Mouse (Mus musculus): ENCODE measurements around the gene AC153137.1. TPM values are rescaled to one million over a fixed set of nuclear protein-coding genes. Genes with fewer than 3 reads are reported as not detected.
"Not testable (repeated sequence)": the region's sequence is repeated elsewhere in the genome, so short reads cannot be mapped to it uniquely, and the experiment has no call there.

The AC153137.1 gene
- not detected for total RNA-seq (2021)
- long read RNA-seq, experiment 1 = 0 reads
- long read RNA-seq, experiment 2 = 0 reads

GRCm38 (mm10) chr1:30977868-30978267 lies at the start of gene AC153137.1:
Gene AC153137.1, minus strand, starts transcription at chr1:30977968.
- DNase-seq = not testable (repeated sequence)

- no peak for DNase-seq
These were observed 45.4 kb upstream of the AC153137.1 start for GRCm38 (mm10) chr1:31023173-31023572.

- peak; percentile 86 to 89 for DNase-seq
These were observed 41.5 kb upstream of the AC153137.1 start for GRCm38 (mm10) chr1:31019283-31019682.

- no peak for DNase-seq
These were observed 39.6 kb upstream of the AC153137.1 start for GRCm38 (mm10) chr1:31017377-31017776.

GRCm38 (mm10) chr1:31016068-31016467 lies 38.3 kb upstream of the AC153137.1 start:
- DNase-seq = no peak

GRCm38 (mm10) chr1:31015261-31015660 lies 37.5 kb upstream of the AC153137.1 start:
- DNase-seq = no peak

- not testable (repeated sequence) for DNase-seq
These were observed 529 bp downstream of the AC153137.1 start for GRCm38 (mm10) chr1:30977239-30977638.

GRCm38 (mm10) chr1:30951795-30952194 lies 26.0 kb downstream of the AC153137.1 start:
- no peak for DNase-seq

- DNase-seq = peak in 1 of 2 experiments; percentile 23
These were observed 27.3 kb downstream of the AC153137.1 start for GRCm38 (mm10) chr1:30950456-30950835.

GRCm38 (mm10) chr1:30949710-30950455 lies 27.9 kb downstream of the AC153137.1 start:
- peak; percentile 94 to 98 for DNase-seq

GRCm38 (mm10) chr1:30948950-30949639 lies 28.7 kb downstream of the AC153137.1 start:
- DNase-seq = peak; percentile 64 to 70

GRCm38 (mm10) chr1:30948361-30948949 lies 29.3 kb downstream of the AC153137.1 start:
- DNase-seq = peak; percentile 15 to 59

GRCm38 (mm10) chr1:30945136-30945535 lies 32.6 kb downstream of the AC153137.1 start:
- no peak for DNase-seq

GRCm38 (mm10) chr1:30940571-30940970 lies 37.2 kb downstream of the AC153137.1 start:
- no peak for DNase-seq

- no peak for DNase-seq
These were observed 39.4 kb downstream of the AC153137.1 start for GRCm38 (mm10) chr1:30938392-30938791.

GRCm38 (mm10) chr1:30937396-30937965 lies 40.3 kb downstream of the AC153137.1 start:
- no peak for DNase-seq

- no peak for DNase-seq
These were observed 41.3 kb downstream of the AC153137.1 start for GRCm38 (mm10) chr1:30936488-30936887.

- no peak for DNase-seq
These were observed 46.9 kb downstream of the AC153137.1 start for GRCm38 (mm10) chr1:30930823-30931222.

GRCm38 (mm10) chr1:30930194-30930593 lies 47.6 kb downstream of the AC153137.1 start:
- no peak for DNase-seq

Data from heart, adult 18-20 months (tissue).